Mouse (Mus musculus) megakaryocyte, embryonic 14.5 days (primary cell): ENCODE data around the gene Zc3h7a. TPM values are rescaled to one million over a fixed set of nuclear protein-coding genes. Genes with fewer than 3 reads are reported as not detected.

Experiments
- H3K27me3 ChIP-seq: replicated peaks from 2 replicates; pipeline ENCODE3; 2012; ENCODE audit warnings: inconsistent platforms
- H3K36me3 ChIP-seq: replicated peaks from 2 replicates; pipeline ENCODE3; 2012; ENCODE audit warnings: low read length, inconsistent platforms, mixed read lengths
- H3K4me1 ChIP-seq: 2 replicates; pipeline ENCODE4 v1.6.1; 2012; ENCODE audit warnings: inconsistent platforms
- H3K4me3 ChIP-seq: replicated peaks from 2 replicates; pipeline ENCODE3; 2012; ENCODE audit warnings: moderate library complexity, mild to moderate bottlenecking, inconsistent platforms
- H3K9me3 ChIP-seq: 2 replicates; pipeline ENCODE4 v1.6.1; 2012; ENCODE audit warnings: inconsistent platforms
- FLI1 ChIP-seq: IDR thresholded peaks from 2 replicates; pipeline ENCODE4 v1.6.1; 2012; ENCODE audit warnings: low read length, inconsistent platforms, mixed read lengths
- GATA1 ChIP-seq: IDR thresholded peaks from 3 replicates; pipeline ENCODE4 v1.6.1; 2012; ENCODE audit warnings: mixed read lengths, low read length, inconsistent platforms, borderline replicate concordance
- polyA plus RNA-seq: library from polyadenylated mRNA; stranded (reverse); fragments of >175 nt; gene quantifications from 2 replicates; pipeline ENCODE4 v1.2.3, GENCODE M21; 2012; ENCODE audit warnings: low replicate concordance; ENCODE audit not compliant: insufficient read depth

The Zc3h7a gene
- polyA plus RNA-seq, result 2.4 and 6.2 TPM in 2 replicates

- H3K4me3 ChIP-seq, result peak within 1 kb of the TSS; percentile 98
- TF ChIP-seq GATA1 (no peak), FLI1 (no peak)
- H3K9me3 ChIP-seq, result peaks cover 15% of the 10 kb centered on the region
- H3K36me3 ChIP-seq, result peaks cover 14% of the 10 kb centered on the region
- H3K27me3 ChIP-seq, result no peaks in the 10 kb centered on the region
- peaks cover 51% of the 10 kb centered on the region for H3K4me1 ChIP-seq
These were observed at the start of gene Zc3h7a for GRCm38 (mm10) chr16:11176208-11176883. Gene Zc3h7a, minus strand, starts transcription at chr16:11176393.

GRCm38 (mm10) chr16:11217801-11218200 lies 41.6 kb upstream of the Zc3h7a start:
- TF ChIP-seq FLI1 (no peak), GATA1 (no peak)
- Histone ChIP-seq H3K4me3 (no peak overlapping the region), H3K36me3 (peaks cover 96% of the 10 kb centered on the region), H3K27me3 (no peaks in the 10 kb centered on the region), H3K4me1 (0 out of 2 replicates have a peak, but pooled peaks cover 3% of the 10 kb centered on the region), H3K9me3 (no peaks in the 10 kb centered on the region)

GRCm38 (mm10) chr16:11203600-11204390 lies 27.6 kb upstream of the Zc3h7a start:
- H3K4me3 ChIP-seq, result peak overlapping the region; percentile 97
- no peaks in the 10 kb centered on the region for H3K9me3 ChIP-seq
- TF ChIP-seq GATA1 (no peak), FLI1 (no peak)
- no peaks in the 10 kb centered on the region for H3K27me3 ChIP-seq
- H3K36me3 ChIP-seq, result peaks cover 47% of the 10 kb centered on the region
- H3K4me1 ChIP-seq, result peaks cover 30% of the 10 kb centered on the region

GRCm38 (mm10) chr16:11202571-11203554 lies 26.7 kb upstream of the Zc3h7a start, which contains the start of gene Rsl1d1:
Gene Rsl1d1, minus strand, starts transcription at chr16:11203331.
- Histone ChIP-seq H3K36me3 (peaks cover 48% of the 10 kb centered on the region), H3K4me3 (peak within 1 kb of the TSS; percentile 97), H3K4me1 (peaks cover 34% of the 10 kb centered on the region), H3K27me3 (no peaks in the 10 kb centered on the region), H3K9me3 (no peaks in the 10 kb centered on the region)
- TF ChIP-seq GATA1, result no peak
- TF ChIP-seq FLI1, result peak; percentile 98

GRCm38 (mm10) chr16:11201740-11202394 lies 25.7 kb upstream of the Zc3h7a start:
- peaks cover 51% of the 10 kb centered on the region for H3K36me3 ChIP-seq
- H3K4me3 ChIP-seq, result peak overlapping the region; percentile 97
- TF ChIP-seq FLI1 (no peak), GATA1 (no peak)
- H3K4me1 ChIP-seq, result peaks cover 34% of the 10 kb centered on the region
- no peaks in the 10 kb centered on the region for H3K9me3 ChIP-seq
- no peaks in the 10 kb centered on the region for H3K27me3 ChIP-seq

GRCm38 (mm10) chr16:11200247-11200646 lies 24.1 kb upstream of the Zc3h7a start:
- TF ChIP-seq FLI1 (no peak), GATA1 (no peak)
- Histone ChIP-seq H3K9me3 (no peaks in the 10 kb centered on the region), H3K4me3 (no peak overlapping the region), H3K36me3 (peaks cover 63% of the 10 kb centered on the region), H3K4me1 (peaks cover 34% of the 10 kb centered on the region), H3K27me3 (no peaks in the 10 kb centered on the region)

- Histone ChIP-seq H3K4me1 (peaks cover 16% of the 10 kb centered on the region), H3K27me3 (no peaks in the 10 kb centered on the region), H3K9me3 (no peaks in the 10 kb centered on the region), H3K4me3 (no peak overlapping the region), H3K36me3 (peaks cover 80% of the 10 kb centered on the region)
- TF ChIP-seq FLI1 (no peak), GATA1 (no peak)
These were observed 22.3 kb upstream of the Zc3h7a start for GRCm38 (mm10) chr16:11198467-11198866.

GRCm38 (mm10) chr16:11197052-11197451 lies 20.9 kb upstream of the Zc3h7a start:
- Histone ChIP-seq H3K27me3 (no peaks in the 10 kb centered on the region), H3K36me3 (peaks cover 95% of the 10 kb centered on the region), H3K4me3 (no peak overlapping the region), H3K9me3 (no peaks in the 10 kb centered on the region), H3K4me1 (peaks cover 16% of the 10 kb centered on the region)
- TF ChIP-seq GATA1 (no peak), FLI1 (no peak)

- TF ChIP-seq GATA1, result no peak
- no peak for TF ChIP-seq FLI1
- Histone ChIP-seq H3K9me3 (no peaks in the 10 kb centered on the region), H3K4me3 (no peak overlapping the region), H3K36me3 (peaks cover 73% of the 10 kb centered on the region), H3K27me3 (no peaks in the 10 kb centered on the region), H3K4me1 (no peaks in the 10 kb centered on the region; the same call in 1 of the 2 replicates)
These were observed 17.0 kb upstream of the Zc3h7a start for GRCm38 (mm10) chr16:11193231-11193630.
